Mouse (Mus musculus): ENCODE results near the gene Rnls. TPM values are rescaled to one million over a fixed set of nuclear protein-coding genes. Genes with fewer than 3 reads are reported as not detected.

Rnls gene
- polyA plus RNA-seq, 1 experiment from 2014 or later: 1.3 TPM

Small RNA genes lying within 50 kb of the gene (microRNA-seq; reads per million reads assigned to microRNA genes)
- gene Mir3970: 3.0 reads per million, percentile 8 among the genes with 10 or more reads in this experiment

Other genes with a start within 250 kb of the Rnls start
- not detected in 2 replicates for gene Lipo4, start 125.5 kb upstream of the Rnls start, polyA plus RNA-seq (2015; fragmentation: Nextera tagmentation; extraction: Ambion mirVana)
- not detected in 2 replicates for gene Gm8978, start 233.0 kb upstream of the Rnls start, polyA plus RNA-seq (2015; fragmentation: Nextera tagmentation; extraction: Ambion mirVana)

Measured in liver, embryonic 16.5 days (tissue).